Mouse (Mus musculus): ENCODE measurements at regions not wholly inside any gene's neighbourhood (a gene's known extent, or its start where the extent isn't known, plus 50 kb on each side); places are given as distances from the start of the nearest gene placed in this dataset.

DNA sequence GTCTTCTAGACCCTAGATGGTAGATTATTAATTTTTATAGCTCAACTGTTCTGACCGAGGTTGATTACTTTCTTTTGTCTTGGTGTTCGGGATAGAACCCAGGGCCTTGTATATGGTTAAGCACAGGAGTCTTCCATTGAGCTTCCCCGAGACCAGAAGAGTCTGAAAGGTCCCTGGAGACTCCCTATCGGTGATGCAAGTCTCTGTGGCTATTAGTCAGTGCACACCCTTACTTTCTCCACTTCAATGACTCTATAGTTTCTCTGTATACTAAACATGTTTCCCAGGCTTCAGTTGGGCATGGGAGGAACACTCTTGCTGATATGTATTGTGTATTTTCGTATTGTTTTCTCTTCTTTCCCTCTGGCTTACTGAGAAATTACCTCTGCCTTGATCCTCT is 623.8 kb upstream of the Igfbp3 start:
- 75% methylated on average over 5 of the region's 5 CpGs for WGBS
- no peak overlapping the region for H3K9ac ChIP-seq (ENCODE audit: low read depth, low read length)
- no peak overlapping the region for H3K4me3 ChIP-seq (ENCODE audit: low read length)
- no peaks in the 10 kb centered on the region for H3K9me3 ChIP-seq (ENCODE audit: control insufficient read depth, low read length)
- H3K36me3 ChIP-seq (ENCODE audit: control insufficient read depth, insufficient read depth, low read length): no peaks in the 10 kb centered on the region
- no peaks in the 10 kb centered on the region for H3K27me3 ChIP-seq (replicated peaks; ENCODE audit: control insufficient read depth, insufficient read depth, low read length)
- no peaks in the 10 kb centered on the region for H3K4me1 ChIP-seq (ENCODE audit: control insufficient read depth, insufficient read depth, low read depth, low read length)
- ATAC-seq: no peak
- H3K27ac ChIP-seq (ENCODE audit: low read depth, low read length): no peak overlapping the region
- H3K4me2 ChIP-seq (ENCODE audit: low read length): no peak overlapping the region

DNA sequence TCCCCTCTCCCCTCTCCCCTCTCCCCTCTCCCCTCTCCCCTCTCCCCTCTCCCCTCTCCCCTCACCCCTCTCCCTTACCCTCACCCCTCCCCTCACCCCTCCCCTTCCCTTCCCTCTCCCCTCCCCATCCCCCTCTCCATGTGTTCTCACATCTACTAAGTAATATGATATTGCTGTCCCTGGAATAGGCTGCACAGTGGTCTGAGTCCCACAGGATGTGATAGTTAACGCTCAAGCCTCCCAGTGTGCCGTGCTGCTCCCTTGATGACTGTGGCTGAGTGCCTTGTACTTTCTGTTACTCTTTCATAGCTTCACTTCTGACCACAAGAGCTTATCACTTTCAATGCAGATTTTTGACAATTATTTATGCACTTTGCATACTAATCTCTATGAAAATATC is 620.4 kb upstream of the Igfbp3 start:
- ATAC-seq: no peak
- no peaks in the 10 kb centered on the region for H3K9me3 ChIP-seq (ENCODE audit: control insufficient read depth, low read length)
- no peaks in the 10 kb centered on the region for H3K4me1 ChIP-seq (ENCODE audit: control insufficient read depth, insufficient read depth, low read depth, low read length)
- no peaks in the 10 kb centered on the region for H3K36me3 ChIP-seq (ENCODE audit: control insufficient read depth, insufficient read depth, low read length)
- H3K4me2 ChIP-seq (ENCODE audit: low read length): no peak overlapping the region
- no peak overlapping the region for H3K9ac ChIP-seq (ENCODE audit: low read depth, low read length)
- H3K27ac ChIP-seq (ENCODE audit: low read depth, low read length): no peak overlapping the region
- no peak overlapping the region for H3K4me3 ChIP-seq (ENCODE audit: low read length)
- no peaks in the 10 kb centered on the region for H3K27me3 ChIP-seq (replicated peaks; ENCODE audit: control insufficient read depth, insufficient read depth, low read length)
- WGBS: 55% methylated on average over 2 of the region's 2 CpGs

DNA sequence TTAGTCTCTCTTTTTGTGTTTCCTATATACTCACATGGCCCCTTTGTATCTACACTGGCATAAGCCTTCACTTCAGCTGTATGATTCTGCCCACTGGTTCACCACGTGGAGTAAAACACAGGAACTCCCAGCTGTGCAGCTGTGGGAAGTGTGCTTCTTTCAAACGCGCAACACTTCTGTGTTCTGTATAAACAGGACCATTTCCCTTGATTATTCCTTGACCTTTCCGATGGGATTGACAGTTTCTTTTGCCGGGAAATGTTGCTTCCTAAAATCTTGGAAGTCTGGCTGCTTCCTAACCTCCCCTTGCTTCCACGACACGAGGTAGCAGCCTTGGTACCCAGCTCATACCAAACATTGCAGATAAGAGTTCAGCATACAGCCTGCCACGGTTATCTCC is 618.7 kb upstream of the Igfbp3 start:
- H3K9ac ChIP-seq (ENCODE audit: low read depth, low read length): no peak overlapping the region
- H3K36me3 ChIP-seq (ENCODE audit: control insufficient read depth, insufficient read depth, low read length): no peaks in the 10 kb centered on the region
- H3K4me2 ChIP-seq (ENCODE audit: low read length): no peak overlapping the region
- H3K27ac ChIP-seq (ENCODE audit: low read depth, low read length): no peak overlapping the region
- 73% methylated on average over 8 of the region's 8 CpGs for WGBS
- no peaks in the 10 kb centered on the region for H3K27me3 ChIP-seq (replicated peaks; ENCODE audit: control insufficient read depth, insufficient read depth, low read length)
- H3K9me3 ChIP-seq (ENCODE audit: control insufficient read depth, low read length): no peaks in the 10 kb centered on the region
- H3K4me3 ChIP-seq (ENCODE audit: low read length): no peak overlapping the region
- no peaks in the 10 kb centered on the region for H3K4me1 ChIP-seq (ENCODE audit: control insufficient read depth, insufficient read depth, low read depth, low read length)
- no peak for ATAC-seq

DNA sequence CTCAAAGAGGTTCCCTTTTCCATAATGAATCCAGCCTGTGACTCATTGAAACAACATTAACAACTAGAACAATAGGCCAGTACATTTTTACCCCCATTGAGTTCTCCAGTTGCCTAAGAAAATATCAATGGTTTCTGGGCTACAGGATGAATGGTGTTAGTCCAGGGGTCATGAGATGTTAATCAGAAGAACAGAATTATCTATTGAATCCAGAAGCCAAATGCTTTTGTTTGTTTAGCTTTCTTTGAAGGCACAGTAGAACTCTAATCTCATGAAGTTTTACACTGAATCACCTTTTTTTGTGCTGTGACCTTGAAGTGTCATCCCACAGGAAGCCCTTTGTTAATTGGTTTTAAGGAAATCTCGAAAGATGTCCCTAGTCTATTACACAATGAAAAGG is 616.0 kb upstream of the Igfbp3 start:
- no peak overlapping the region for H3K4me2 ChIP-seq (ENCODE audit: low read length)
- 43% methylated on average over 1 of the region's 1 CpGs for WGBS

DNA sequence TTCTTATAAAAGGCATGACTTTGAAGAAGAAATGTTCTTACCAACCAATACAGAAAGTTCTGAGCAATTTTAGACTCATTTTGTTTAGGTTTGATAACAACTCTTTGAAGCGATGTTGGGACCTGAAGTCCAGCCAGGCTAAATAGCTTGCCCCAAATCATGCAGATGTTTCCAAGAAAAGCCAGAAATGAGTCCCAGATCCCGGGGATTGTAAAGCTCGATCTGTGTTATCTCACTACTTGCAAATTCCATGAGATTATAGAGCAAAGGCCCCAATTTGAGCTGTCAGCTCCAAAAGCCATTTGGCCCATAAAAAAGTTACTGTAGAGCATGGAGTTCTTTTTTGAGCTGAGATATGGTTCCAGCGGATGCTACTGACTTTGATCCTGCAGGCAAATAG is 614.3 kb upstream of the Igfbp3 start:
- no peak overlapping the region for H3K4me3 ChIP-seq (ENCODE audit: low read length)
- H3K27ac ChIP-seq (ENCODE audit: low read depth, low read length): no peak overlapping the region
- WGBS: 87% methylated on average over 4 of the region's 4 CpGs
- no peak overlapping the region for H3K9ac ChIP-seq (ENCODE audit: low read depth, low read length)
- no peaks in the 10 kb centered on the region for H3K36me3 ChIP-seq (ENCODE audit: control insufficient read depth, insufficient read depth, low read length)
- no peaks in the 10 kb centered on the region for H3K9me3 ChIP-seq (ENCODE audit: control insufficient read depth, low read length)
- no peak overlapping the region for H3K4me2 ChIP-seq (ENCODE audit: low read length)
- H3K27me3 ChIP-seq (replicated peaks; ENCODE audit: control insufficient read depth, insufficient read depth, low read length): no peaks in the 10 kb centered on the region
- no peaks in the 10 kb centered on the region for H3K4me1 ChIP-seq (ENCODE audit: control insufficient read depth, insufficient read depth, low read depth, low read length)
- no peak for ATAC-seq

More for the DNA sequence above, 616.0 kb upstream of the Igfbp3 start:
- Histone ChIP-seq H3K27me3 (replicated peaks; ENCODE audit: control insufficient read depth, insufficient read depth, low read length) (no peaks in the 10 kb centered on the region), H3K27ac (ENCODE audit: low read depth, low read length) (no peak overlapping the region), H3K4me3 (ENCODE audit: low read length) (no peak overlapping the region), H3K4me1 (ENCODE audit: control insufficient read depth, insufficient read depth, low read depth, low read length) (no peaks in the 10 kb centered on the region), H3K9me3 (ENCODE audit: control insufficient read depth, low read length) (no peaks in the 10 kb centered on the region), H3K9ac (ENCODE audit: low read depth, low read length) (no peak overlapping the region), H3K36me3 (ENCODE audit: control insufficient read depth, insufficient read depth, low read length) (no peaks in the 10 kb centered on the region)
- ATAC-seq: no peak

DNA sequence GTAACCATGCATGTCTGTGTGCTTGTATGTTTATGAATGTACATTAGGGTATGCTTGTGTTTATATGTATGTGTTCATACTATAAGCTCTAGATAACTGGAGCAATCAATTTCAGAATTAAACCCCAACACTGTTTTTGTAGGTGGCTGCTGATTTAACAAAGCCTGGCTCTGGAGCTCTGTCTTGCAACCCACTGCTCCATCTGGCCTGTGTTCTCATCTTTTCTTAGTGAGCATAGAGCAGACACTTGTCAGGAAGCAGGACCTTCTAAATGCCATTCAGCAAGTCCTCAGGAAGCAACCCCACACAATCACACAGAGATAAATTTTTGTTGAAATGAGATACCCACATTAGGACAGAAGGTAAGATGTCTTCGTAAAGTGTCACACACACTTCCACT is 613.7 kb upstream of the Igfbp3 start:
- Histone ChIP-seq H3K27me3 (replicated peaks; ENCODE audit: control insufficient read depth, insufficient read depth, low read length) (no peaks in the 10 kb centered on the region), H3K9me3 (ENCODE audit: control insufficient read depth, low read length) (no peaks in the 10 kb centered on the region), H3K4me2 (ENCODE audit: low read length) (no peak overlapping the region), H3K27ac (ENCODE audit: low read depth, low read length) (no peak overlapping the region), H3K4me1 (ENCODE audit: control insufficient read depth, insufficient read depth, low read depth, low read length) (no peaks in the 10 kb centered on the region), H3K4me3 (ENCODE audit: low read length) (no peak overlapping the region), H3K9ac (ENCODE audit: low read depth, low read length) (no peak overlapping the region), H3K36me3 (ENCODE audit: control insufficient read depth, insufficient read depth, low read length) (no peaks in the 10 kb centered on the region)
- no peak for ATAC-seq
- 83% methylated on average over 1 of the region's 1 CpGs for WGBS

DNA sequence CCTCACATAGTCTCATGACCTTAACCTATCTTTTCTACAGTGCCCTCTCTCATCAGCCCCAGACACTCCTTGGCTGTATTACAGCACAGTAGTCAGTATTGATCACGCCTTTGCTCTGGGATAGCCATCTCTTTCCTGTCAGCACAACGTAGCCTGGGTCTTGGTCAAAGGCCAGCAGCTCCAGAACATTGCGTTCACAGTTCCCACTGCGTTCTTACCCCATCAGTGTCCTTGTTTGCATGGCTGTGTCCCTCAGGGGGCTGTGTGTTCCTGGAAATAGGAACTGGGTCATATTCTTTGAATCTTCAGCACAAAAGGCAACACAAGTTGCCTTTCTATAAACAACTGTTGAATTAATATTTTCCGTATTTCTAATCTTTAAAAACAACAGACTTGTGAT is 602.0 kb upstream of the Igfbp3 start:
- 87% methylated on average over 5 of the region's 5 CpGs for WGBS
- Histone ChIP-seq H3K27me3 (replicated peaks; ENCODE audit: control insufficient read depth, insufficient read depth, low read length) (no peaks in the 10 kb centered on the region), H3K4me3 (ENCODE audit: low read length) (no peak overlapping the region), H3K9me3 (ENCODE audit: control insufficient read depth, low read length) (no peaks in the 10 kb centered on the region), H3K9ac (ENCODE audit: low read depth, low read length) (no peak overlapping the region), H3K4me2 (ENCODE audit: low read length) (no peak overlapping the region), H3K27ac (ENCODE audit: low read depth, low read length) (no peak overlapping the region), H3K4me1 (ENCODE audit: control insufficient read depth, insufficient read depth, low read depth, low read length) (no peaks in the 10 kb centered on the region), H3K36me3 (ENCODE audit: control insufficient read depth, insufficient read depth, low read length) (no peaks in the 10 kb centered on the region)
- ATAC-seq: no peak

DNA sequence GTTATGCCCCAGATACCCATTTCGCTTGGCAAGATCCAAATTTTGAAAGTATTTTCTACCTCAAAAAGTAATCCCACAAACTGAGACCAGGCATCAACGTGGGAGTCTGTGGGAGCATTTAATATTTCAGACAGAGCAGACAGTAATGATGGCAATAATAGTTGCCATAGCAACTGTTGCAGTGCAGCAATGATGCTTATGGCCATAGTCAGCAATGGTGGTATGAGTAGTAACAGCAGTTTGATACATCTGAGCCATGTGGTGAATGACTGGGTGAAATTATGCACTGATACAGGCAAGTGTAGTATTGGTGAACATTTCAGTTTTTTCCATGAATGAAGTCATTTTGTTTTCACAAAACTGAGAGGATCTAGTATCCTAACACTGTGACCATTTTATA is 600.8 kb upstream of the Igfbp3 start:
- Histone ChIP-seq H3K9me3 (ENCODE audit: control insufficient read depth, low read length) (no peaks in the 10 kb centered on the region), H3K27me3 (replicated peaks; ENCODE audit: control insufficient read depth, insufficient read depth, low read length) (no peaks in the 10 kb centered on the region), H3K4me2 (ENCODE audit: low read length) (no peak overlapping the region), H3K4me1 (ENCODE audit: control insufficient read depth, insufficient read depth, low read depth, low read length) (no peaks in the 10 kb centered on the region), H3K4me3 (ENCODE audit: low read length) (no peak overlapping the region), H3K27ac (ENCODE audit: low read depth, low read length) (no peak overlapping the region), H3K9ac (ENCODE audit: low read depth, low read length) (no peak overlapping the region), H3K36me3 (ENCODE audit: control insufficient read depth, insufficient read depth, low read length) (no peaks in the 10 kb centered on the region)
- ATAC-seq: peak; percentile 82
- WGBS: 81% methylated on average over 2 of the region's 2 CpGs

DNA sequence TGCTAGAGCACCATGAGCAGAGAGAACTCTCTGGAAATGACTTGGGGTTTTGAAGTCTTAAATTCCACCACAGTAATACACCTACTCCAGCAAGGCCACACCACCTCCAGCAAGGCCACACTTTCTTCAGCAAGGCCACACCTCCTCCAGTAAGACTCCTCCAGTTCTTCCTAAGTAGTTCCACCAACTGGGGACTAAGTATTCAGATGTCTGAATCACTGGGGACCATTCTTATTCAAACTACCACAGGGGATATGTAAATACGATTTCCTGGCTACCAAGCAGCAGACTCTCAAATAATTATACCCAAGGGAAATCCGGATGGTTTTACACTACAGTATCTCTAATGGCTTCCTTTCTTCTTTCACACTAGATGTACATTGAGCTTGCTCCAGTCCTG is 598.7 kb upstream of the Igfbp3 start:
- no peak overlapping the region for H3K4me3 ChIP-seq (ENCODE audit: low read length)
- H3K27ac ChIP-seq (ENCODE audit: low read depth, low read length): no peak overlapping the region
- H3K4me2 ChIP-seq (ENCODE audit: low read length): no peak overlapping the region
- H3K27me3 ChIP-seq (replicated peaks; ENCODE audit: control insufficient read depth, insufficient read depth, low read length): no peaks in the 10 kb centered on the region
- no peaks in the 10 kb centered on the region for H3K36me3 ChIP-seq (ENCODE audit: control insufficient read depth, insufficient read depth, low read length)
- ATAC-seq: no peak
- no peaks in the 10 kb centered on the region for H3K4me1 ChIP-seq (ENCODE audit: control insufficient read depth, insufficient read depth, low read depth, low read length)
- no peaks in the 10 kb centered on the region for H3K9me3 ChIP-seq (ENCODE audit: control insufficient read depth, low read length)
- 90% methylated on average over 2 of the region's 2 CpGs for WGBS
- H3K9ac ChIP-seq (ENCODE audit: low read depth, low read length): no peak overlapping the region

DNA sequence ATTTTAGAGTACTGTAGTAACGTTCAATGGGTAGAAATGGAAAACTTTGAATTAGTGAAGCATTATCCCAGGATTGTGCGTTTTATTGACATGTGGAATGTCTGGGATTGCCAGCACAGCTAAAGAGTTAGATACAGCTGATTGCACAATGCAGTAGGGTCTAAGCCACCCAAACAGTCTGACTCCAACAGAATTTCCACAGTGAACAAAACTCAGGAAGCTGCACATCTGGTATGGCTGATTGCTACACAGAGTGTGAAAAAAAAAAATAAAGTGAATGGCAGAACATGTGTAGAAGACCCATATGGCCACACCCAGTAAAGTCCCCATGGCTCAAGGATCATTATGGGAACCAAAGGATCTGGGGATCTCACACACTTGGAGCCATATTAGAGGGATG is 596.0 kb upstream of the Igfbp3 start:
- 87% methylated on average over 2 of the region's 2 CpGs for WGBS
- Histone ChIP-seq H3K4me1 (ENCODE audit: control insufficient read depth, insufficient read depth, low read depth, low read length) (no peaks in the 10 kb centered on the region), H3K9ac (ENCODE audit: low read depth, low read length) (no peak overlapping the region), H3K27ac (ENCODE audit: low read depth, low read length) (no peak overlapping the region), H3K36me3 (ENCODE audit: control insufficient read depth, insufficient read depth, low read length) (no peaks in the 10 kb centered on the region), H3K4me3 (ENCODE audit: low read length) (no peak overlapping the region), H3K9me3 (ENCODE audit: control insufficient read depth, low read length) (no peaks in the 10 kb centered on the region), H3K4me2 (ENCODE audit: low read length) (no peak overlapping the region), H3K27me3 (replicated peaks; ENCODE audit: control insufficient read depth, insufficient read depth, low read length) (no peaks in the 10 kb centered on the region)
- no peak for ATAC-seq
